12 mouse cellular contexts compared by ENCODE assay signal in genomic region chr5:128524377-128525280, GRCm38 (mm10).
DNase-seq lines count a peak whose midpoint lies in the region; ATAC-seq lines count a peak whose summit lies in the region.
"Had no signal": no experiment of that assay in that cellular context is flagged by ENCODE, and none has a peak within 500 bp of the region (broad histone marks: within the 10 kb centered on the region; RNA-seq: fewer than 3 reads in every experiment).

No protein-coding gene starts in this region.

- peaks cover 15% of the 10 kb centered on the region; the same call in 1 of the 2 replicates for H3K27me3 ChIP-seq in limb, embryonic 10.5 days (ENCODE audit: low read depth, poor library complexity, severe bottlenecking)
- H3K27me3 ChIP-seq: liver, embryonic 15.5 days had no signal

- WGBS in limb, embryonic 10.5 days = 9% methylated on average over 26 of the region's 26 CpGs

- peaks cover 23% of the 10 kb centered on the region for H3K4me1 ChIP-seq in limb, embryonic 10.5 days
- H3K4me1 ChIP-seq: liver, embryonic 15.5 days had no signal

- no peak overlapping the region for H3K4me3 ChIP-seq in limb, embryonic 10.5 days
- H3K4me3 ChIP-seq: embryonic facial prominence, embryonic 12.5 days; heart, embryonic 13.5 days; liver, embryonic 15.5 days had no signal

- peak; percentile 17 to 18 for DNase-seq in cerebellum, postnatal 36 days
- DNase-seq in right cerebral cortex, adult 18-20 months = peak; percentile 39
- DNase-seq in right cerebral cortex, postnatal 4 days = no peak
- peak; percentile 48 for DNase-seq in limb, embryonic 10.5 days (ENCODE audit: low spot score)
- DNase-seq in retina, embryonic 14.5 days (ENCODE audit: low spot score) = peak; percentile 24
- DNase-seq in gastrocnemius, postnatal 14 days = no peak
- DNase-seq in heart, postnatal 4 days = no peak
- DNase-seq: B cell, adult 2 months had no signal

- no peaks in the 10 kb centered on the region for H3K36me3 ChIP-seq in limb, embryonic 10.5 days
- H3K36me3 ChIP-seq: embryonic facial prominence, embryonic 12.5 days; heart, embryonic 13.5 days; liver, embryonic 15.5 days had no signal

- no peaks in the 10 kb centered on the region for H3K9me3 ChIP-seq in limb, embryonic 10.5 days (replicated peaks)
- H3K9me3 ChIP-seq: embryonic facial prominence, embryonic 12.5 days; heart, embryonic 13.5 days; liver, embryonic 15.5 days had no signal

- no peak for ATAC-seq in cerebellum, adult (ENCODE audit: insufficient number of reproducible peaks, low FRiP score, low TSS enrichment)

- peak overlapping the region; percentile 70 for H3K27ac ChIP-seq in limb, embryonic 10.5 days
- H3K27ac ChIP-seq: embryonic facial prominence, embryonic 12.5 days; heart, embryonic 13.5 days; liver, embryonic 15.5 days had no signal

- intact Hi-C loops in gastrocnemius, postnatal 14 days (cut with DNase I; ENCODE audit: low total_unique reads) = loop anchor here (5.0 to 10.0 kb wide), 2 partner anchors 140 to 208 kb away; no protein-coding TSS in a partner anchor

Comparison
In these comparisons a context has a peak if more than half of its experiments do, and no peak if none do; other contexts are left out.
1. DNase-seq: peak in cerebellum, postnatal 36 days (2 of 2), right cerebral cortex, adult 18-20 months (single experiment), limb, embryonic 10.5 days (single experiment) and retina, embryonic 14.5 days (single experiment); none in right cerebral cortex, postnatal 4 days (single experiment), gastrocnemius, postnatal 14 days (single experiment) and heart, postnatal 4 days (single experiment).